Mouse (Mus musculus) kidney, postnatal 14 days (tissue): ENCODE measurements around the gene Ptpn22.

ENCODE experiments used
- DNase-seq: peaks from one replicate; pipeline ENCODE4 v3.0.0; 2022; ENCODE audit warnings: mixed read lengths

The Ptpn22 gene

GRCm38 (mm10) chr3:103944794-103945562, 85.4 kb downstream of the Ptpn22 start:
- no peak for DNase-seq

- DNase-seq, result no peak
These were observed 89.1 kb downstream of the Ptpn22 start for GRCm38 (mm10) chr3:103948666-103949065.

- no peak for DNase-seq
These were observed 101.0 kb downstream of the Ptpn22 start for GRCm38 (mm10) chr3:103960622-103961021.
